Mouse (Mus musculus): ENCODE measurements at regions not wholly inside any gene's neighbourhood (a gene's known extent, or its start where the extent isn't known, plus 50 kb on each side); places are given as distances from the start of the nearest gene placed in this dataset.

GRCm38 (mm10) chr17:4319141-4319540 lies 623.1 kb upstream of the Nox3 start:
- Histone ChIP-seq H3K4me1 (no peaks in the 10 kb centered on the region), H3K36me3 (no peaks in the 10 kb centered on the region), H3K27ac (replicated peaks) (no peak overlapping the region), H3K4me2 (replicated peaks) (no peak overlapping the region), H3K9me3 (no peaks in the 10 kb centered on the region), H3K4me3 (no peak overlapping the region), H3K9ac (replicated peaks) (no peak overlapping the region), H3K27me3 (no peaks in the 10 kb centered on the region)
- WGBS, result 89% methylated on average over 4 of the region's 4 CpGs
- no peak for ATAC-seq (replicated peaks)

GRCm38 (mm10) chr17:4328810-4329209 lies 632.7 kb upstream of the Nox3 start:
- Histone ChIP-seq H3K4me3 (no peak overlapping the region), H3K9me3 (no peaks in the 10 kb centered on the region), H3K36me3 (no peaks in the 10 kb centered on the region), H3K4me2 (replicated peaks) (no peak overlapping the region), H3K27me3 (no peaks in the 10 kb centered on the region), H3K4me1 (peaks cover 8% of the 10 kb centered on the region), H3K9ac (replicated peaks) (no peak overlapping the region), H3K27ac (replicated peaks) (no peak overlapping the region)
- 73% methylated on average over 1 of the region's 1 CpGs for WGBS
- ATAC-seq (replicated peaks), result no peak

- H3K9me3 ChIP-seq, result no peaks in the 10 kb centered on the region
- ATAC-seq (replicated peaks), result no peak
- H3K4me3 ChIP-seq, result no peak overlapping the region
- no peaks in the 10 kb centered on the region for H3K36me3 ChIP-seq
- no peak overlapping the region for H3K4me2 ChIP-seq (replicated peaks)
- peaks cover 8% of the 10 kb centered on the region for H3K4me1 ChIP-seq
- no peaks in the 10 kb centered on the region for H3K27me3 ChIP-seq
- no peak overlapping the region for H3K9ac ChIP-seq (replicated peaks)
- 11% methylated on average over 9 of the region's 9 CpGs for WGBS
- H3K27ac ChIP-seq (replicated peaks), result no peak overlapping the region
Measured at GRCm38 (mm10) chr17:4331650-4332049, 635.6 kb upstream of the Nox3 start.

- ATAC-seq (replicated peaks), result no peak
- Histone ChIP-seq H3K4me2 (replicated peaks) (no peak overlapping the region), H3K27ac (replicated peaks) (no peak overlapping the region), H3K36me3 (no peaks in the 10 kb centered on the region), H3K9me3 (no peaks in the 10 kb centered on the region), H3K4me1 (peaks cover 8% of the 10 kb centered on the region), H3K4me3 (no peak overlapping the region), H3K27me3 (no peaks in the 10 kb centered on the region), H3K9ac (replicated peaks) (no peak overlapping the region)
- 94% methylated on average over 4 of the region's 4 CpGs for WGBS
Measured at GRCm38 (mm10) chr17:4333091-4333490, 637.0 kb upstream of the Nox3 start.

GRCm38 (mm10) chr17:4353018-4353417 lies 641.1 kb upstream of the Arid1b start:
- H3K9ac ChIP-seq (replicated peaks), result no peak overlapping the region
- no peak for ATAC-seq (replicated peaks)
- no peaks in the 10 kb centered on the region for H3K4me1 ChIP-seq
- no peak overlapping the region for H3K4me3 ChIP-seq
- H3K27ac ChIP-seq (replicated peaks), result no peak overlapping the region
- no peak overlapping the region for H3K4me2 ChIP-seq (replicated peaks)
- no peaks in the 10 kb centered on the region for H3K9me3 ChIP-seq
- H3K27me3 ChIP-seq, result no peaks in the 10 kb centered on the region
- no peaks in the 10 kb centered on the region for H3K36me3 ChIP-seq
- 78% methylated on average over 1 of the region's 1 CpGs for WGBS

- H3K9me3 ChIP-seq, result no peaks in the 10 kb centered on the region
- H3K4me3 ChIP-seq, result no peak overlapping the region
- H3K36me3 ChIP-seq, result no peaks in the 10 kb centered on the region
- no peak overlapping the region for H3K9ac ChIP-seq (replicated peaks)
- WGBS, result 87% methylated on average over 5 of the region's 5 CpGs
- no peaks in the 10 kb centered on the region for H3K4me1 ChIP-seq
- no peak overlapping the region for H3K4me2 ChIP-seq (replicated peaks)
- H3K27me3 ChIP-seq, result no peaks in the 10 kb centered on the region
- ATAC-seq (replicated peaks), result no peak
- no peak overlapping the region for H3K27ac ChIP-seq (replicated peaks)
Measured at GRCm38 (mm10) chr17:4355506-4356218, 638.5 kb upstream of the Arid1b start.

- Histone ChIP-seq H3K27ac (replicated peaks) (peak overlapping the region; percentile 33; the same call in 1 of the 2 replicates), H3K36me3 (no peaks in the 10 kb centered on the region), H3K27me3 (no peaks in the 10 kb centered on the region), H3K4me1 (no peaks in the 10 kb centered on the region), H3K4me3 (no peak overlapping the region), H3K4me2 (replicated peaks) (no peak overlapping the region), H3K9ac (replicated peaks) (no peak overlapping the region), H3K9me3 (no peaks in the 10 kb centered on the region)
- peak; percentile 73 for ATAC-seq (replicated peaks)
- 21% methylated on average over 4 of the region's 4 CpGs for WGBS
Measured at GRCm38 (mm10) chr17:4360413-4361320, 633.5 kb upstream of the Arid1b start.

- Histone ChIP-seq H3K4me1 (no peaks in the 10 kb centered on the region), H3K27me3 (no peaks in the 10 kb centered on the region), H3K4me3 (no peak overlapping the region), H3K36me3 (no peaks in the 10 kb centered on the region), H3K9ac (replicated peaks) (no peak overlapping the region), H3K27ac (replicated peaks) (no peak overlapping the region), H3K9me3 (no peaks in the 10 kb centered on the region), H3K4me2 (replicated peaks) (no peak overlapping the region)
- ATAC-seq (replicated peaks), result no peak
Measured at GRCm38 (mm10) chr17:4365811-4366210, 628.3 kb upstream of the Arid1b start.

- Histone ChIP-seq H3K4me3 (no peak overlapping the region), H3K4me1 (peaks cover 5% of the 10 kb centered on the region; the same call in 1 of the 2 replicates), H3K9ac (replicated peaks) (no peak overlapping the region), H3K27me3 (no peaks in the 10 kb centered on the region), H3K36me3 (no peaks in the 10 kb centered on the region), H3K4me2 (replicated peaks) (no peak overlapping the region), H3K27ac (replicated peaks) (no peak overlapping the region), H3K9me3 (no peaks in the 10 kb centered on the region)
- 100% methylated on average over 1 of the region's 1 CpGs for WGBS
- no peak for ATAC-seq (replicated peaks)
Measured at GRCm38 (mm10) chr17:4380449-4380848, 613.7 kb upstream of the Arid1b start.

- no peak overlapping the region for H3K4me3 ChIP-seq
- H3K9me3 ChIP-seq, result no peaks in the 10 kb centered on the region
- H3K27me3 ChIP-seq, result no peaks in the 10 kb centered on the region
- H3K9ac ChIP-seq (replicated peaks), result no peak overlapping the region
- no peak overlapping the region for H3K27ac ChIP-seq (replicated peaks)
- H3K4me2 ChIP-seq (replicated peaks), result no peak overlapping the region
- no peaks in the 10 kb centered on the region for H3K36me3 ChIP-seq
- no peak for ATAC-seq (replicated peaks)
- H3K4me1 ChIP-seq, result peaks cover 5% of the 10 kb centered on the region; the same call in 1 of the 2 replicates
Measured at GRCm38 (mm10) chr17:4380873-4381272, 613.3 kb upstream of the Arid1b start.

- ATAC-seq (replicated peaks), result no peak
- Histone ChIP-seq H3K9me3 (no peaks in the 10 kb centered on the region), H3K9ac (replicated peaks) (no peak overlapping the region), H3K36me3 (no peaks in the 10 kb centered on the region), H3K27me3 (no peaks in the 10 kb centered on the region), H3K4me3 (no peak overlapping the region), H3K27ac (replicated peaks) (peak overlapping the region; percentile 23; the same call in 1 of the 2 replicates), H3K4me2 (replicated peaks) (no peak overlapping the region), H3K4me1 (peaks cover 5% of the 10 kb centered on the region; the same call in 1 of the 2 replicates)
- 69% methylated on average over 13 of the region's 13 CpGs for WGBS
Measured at GRCm38 (mm10) chr17:4381896-4382685, 612.0 kb upstream of the Arid1b start.

GRCm38 (mm10) chr17:4382716-4383115 lies 611.4 kb upstream of the Arid1b start:
- Histone ChIP-seq H3K4me2 (replicated peaks) (no peak overlapping the region), H3K27me3 (no peaks in the 10 kb centered on the region), H3K9ac (replicated peaks) (no peak overlapping the region), H3K9me3 (no peaks in the 10 kb centered on the region), H3K27ac (replicated peaks) (no peak overlapping the region), H3K4me1 (peaks cover 5% of the 10 kb centered on the region; the same call in 1 of the 2 replicates), H3K36me3 (no peaks in the 10 kb centered on the region), H3K4me3 (no peak overlapping the region)
- ATAC-seq (replicated peaks), result no peak
